28 mouse cellular contexts compared by ENCODE assay signal in genomic region chr19:9917727-9918126, GRCm38 (mm10). TPM values are rescaled to one million over a fixed set of nuclear protein-coding genes. Genes with fewer than 3 reads are reported as not detected.
DNase-seq lines count a peak whose midpoint lies in the region; ATAC-seq and TF ChIP-seq lines count a peak whose summit lies in the region.
"Had no signal": no experiment of that assay in that cellular context is flagged by ENCODE, and none has a peak within 500 bp of the region (broad histone marks: within the 10 kb centered on the region; RNA-seq: fewer than 3 reads in every experiment).

No protein-coding gene starts in this region.

- no peaks in the 10 kb centered on the region for H3K9me3 ChIP-seq in lung, postnatal 0 days (ENCODE audit: low read length)
- H3K9me3 ChIP-seq: embryonic facial prominence, embryonic 13.5 days; heart, embryonic 12.5 days; hindbrain, embryonic 13.5 days; limb, embryonic 15.5 days; midbrain, embryonic 12.5 days; neural tube, embryonic 12.5 days had no signal

- TF ChIP-seq EP300 in lung, postnatal 0 days (IDR thresholded peaks at IDR 0.05), result no peak

- no peak for ATAC-seq in lung, postnatal 0 days
- peak; percentile 60 for ATAC-seq in megakaryocyte, adult 5-6 weeks (ENCODE audit: poor library complexity, severe bottlenecking)
- ATAC-seq: forebrain, embryonic 14.5 days had no signal

- no peak overlapping the region for H3K4me2 ChIP-seq in lung, postnatal 0 days (replicated peaks; ENCODE audit: low read depth, low read length)
- H3K4me2 ChIP-seq: embryonic facial prominence, embryonic 13.5 days; heart, embryonic 12.5 days; hindbrain, embryonic 13.5 days; limb, embryonic 15.5 days; midbrain, embryonic 12.5 days; neural tube, embryonic 12.5 days had no signal

- H3K4me1 ChIP-seq in lung, postnatal 0 days (ENCODE audit: insufficient read depth, low read depth, low read length), result no peaks in the 10 kb centered on the region
- H3K4me1 ChIP-seq: neural tube, embryonic 12.5 days had no signal

- no peak overlapping the region for H3K27ac ChIP-seq in lung, postnatal 0 days (ENCODE audit: low read length)
- H3K27ac ChIP-seq: embryonic facial prominence, embryonic 13.5 days; hindbrain, embryonic 13.5 days; kidney, postnatal 0 days; limb, embryonic 15.5 days; midbrain, embryonic 12.5 days; neural tube, embryonic 12.5 days had no signal

- no peaks in the 10 kb centered on the region for H3K27me3 ChIP-seq in lung, postnatal 0 days (replicated peaks; ENCODE audit: insufficient read depth, low read length)
- H3K27me3 ChIP-seq: embryonic facial prominence, embryonic 13.5 days; heart, embryonic 12.5 days; hindbrain, embryonic 13.5 days; limb, embryonic 15.5 days; midbrain, embryonic 12.5 days; neural tube, embryonic 12.5 days had no signal

- DNase-seq in lung, postnatal 36 days, result peak; percentile 38
- DNase-seq in lung, postnatal 0 days (ENCODE audit: low spot score), result no peak
- peak; percentile 69 for DNase-seq in MEL-GATA-1-ER (ENCODE audit: extremely low read depth, low read depth)
- no peak for DNase-seq in urinary bladder, postnatal 25 days (ENCODE audit: low spot score)
- DNase-seq in gastrocnemius, postnatal 25 days, result no peak
- DNase-seq in urinary bladder, postnatal 36 days (ENCODE audit: low spot score in 2 of 2), result no peak
- DNase-seq: adrenal gland, adult 2 months; cerebellum, adult 18-20 months; cerebellum, postnatal 14 days; embryo, embryonic 11 days; heart, postnatal 10 days; kidney, adult 2 months; left cerebral cortex, postnatal 4 days; lung, adult 18-20 months; lung, postnatal 14 days; retina, postnatal 1 day; right cerebral cortex, postnatal 25 days; spleen, adult 18-20 months; thymus, postnatal 25 days had no signal

- no peak overlapping the region for H3K4me3 ChIP-seq in lung, postnatal 0 days (ENCODE audit: low read depth, low read length)
- H3K4me3 ChIP-seq: embryonic facial prominence, embryonic 13.5 days; heart, embryonic 12.5 days; hindbrain, embryonic 13.5 days; limb, embryonic 15.5 days; midbrain, embryonic 12.5 days; neural tube, embryonic 12.5 days had no signal

- WGBS in lung, postnatal 0 days, result 46% methylated on average over 3 of the region's 4 CpGs

- no peak overlapping the region for H3K9ac ChIP-seq in lung, postnatal 0 days (replicated peaks; ENCODE audit: low read depth)
- H3K9ac ChIP-seq: embryonic facial prominence, embryonic 13.5 days; heart, embryonic 12.5 days; hindbrain, embryonic 13.5 days; limb, embryonic 15.5 days; midbrain, embryonic 12.5 days; neural tube, embryonic 12.5 days had no signal

- no peaks in the 10 kb centered on the region for H3K36me3 ChIP-seq in lung, postnatal 0 days (ENCODE audit: insufficient read depth, low read length)
- H3K36me3 ChIP-seq: embryonic facial prominence, embryonic 13.5 days; heart, embryonic 12.5 days; hindbrain, embryonic 13.5 days; limb, embryonic 15.5 days; midbrain, embryonic 12.5 days; neural tube, embryonic 12.5 days had no signal

- no peak for TF ChIP-seq CTCF in lung, postnatal 0 days (IDR thresholded peaks at IDR 0.05)

RNA-seq across cellular contexts. Expression of gene Incenp, which starts 18.4 kb away (rescaled TPM):
- 9.9 and 12.8 TPM in 2 replicates for polyA plus RNA-seq in lung, postnatal 0 days (2015; fragmentation: Nextera tagmentation; extraction: Ambion mirVana)
- total RNA-seq in megakaryocyte, adult 5-6 weeks (2015), result 204 and 205 TPM in 2 replicates
- total RNA-seq in megakaryocyte, adult 5-6 weeks (2017), result 85.5 and 116 TPM in 2 replicates
- 1 to 10 TPM; 4.5 to 4.7 TPM for total RNA-seq in gastrocnemius, postnatal 25 days (2021)

Comparison
In these comparisons a context has a peak if more than half of its experiments do, and no peak if none do; other contexts are left out.
1. DNase-seq: peak in lung, postnatal 36 days (single experiment) and MEL-GATA-1-ER (single experiment); none in lung, postnatal 0 days (single experiment), urinary bladder, postnatal 25 days (single experiment), gastrocnemius, postnatal 25 days (single experiment) and urinary bladder, postnatal 36 days (0 of 2).
2. RNA of gene Incenp, which starts 18.4 kb away (total RNA-seq): 85.5 to 205 TPM in megakaryocyte, adult 5-6 weeks; 4.5 to 4.7 TPM in gastrocnemius, postnatal 25 days; every median in the first group is over 10 times any median in the second.